Mouse (Mus musculus): ENCODE data around the gene Psmd11.

Psmd11 gene

GRCm38 (mm10) chr11:80479906-80480866 is 51.8 kb downstream of the Psmd11 start:
- no peak for DNase-seq (ENCODE audit: low spot score in 2 of 2)

DNA sequence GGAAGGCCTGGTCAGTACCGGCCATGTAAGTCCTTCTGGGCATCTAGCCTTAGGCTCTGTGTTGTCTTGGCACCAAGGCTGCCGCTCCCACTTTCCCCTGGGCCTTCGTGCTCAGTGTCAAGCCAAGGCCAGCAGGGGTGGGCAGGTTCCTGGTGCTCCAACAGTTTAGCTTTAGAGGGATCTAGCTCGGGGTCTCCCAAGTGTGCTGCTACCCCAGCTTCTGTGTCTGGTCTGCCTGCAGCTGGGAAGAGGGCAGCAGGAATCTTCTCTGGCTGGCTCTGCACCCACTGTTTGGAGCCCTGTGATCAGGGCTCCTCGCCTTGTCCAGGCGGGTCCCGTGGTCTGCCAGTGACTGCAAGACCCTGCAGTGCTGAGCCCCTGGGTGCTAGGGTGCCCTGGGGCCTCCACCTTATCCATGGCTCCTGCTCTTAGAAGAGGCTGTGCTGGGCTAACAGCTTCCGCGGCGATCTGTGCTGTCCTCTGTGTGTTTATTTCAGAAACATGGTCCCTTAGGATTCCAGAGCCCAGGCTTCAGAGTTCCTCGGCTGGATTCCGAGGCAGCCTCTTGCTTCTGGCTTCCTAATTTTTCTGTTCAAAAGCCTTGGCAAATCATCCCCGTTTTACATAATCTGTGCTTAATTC is 53.1 kb downstream of the Psmd11 start:
- DNase-seq (ENCODE audit: low spot score in 2 of 2): no peak

GRCm38 (mm10) chr11:80482347-80482746 is 53.9 kb downstream of the Psmd11 start:
- DNase-seq (ENCODE audit: low spot score in 2 of 2): no peak

DNA sequence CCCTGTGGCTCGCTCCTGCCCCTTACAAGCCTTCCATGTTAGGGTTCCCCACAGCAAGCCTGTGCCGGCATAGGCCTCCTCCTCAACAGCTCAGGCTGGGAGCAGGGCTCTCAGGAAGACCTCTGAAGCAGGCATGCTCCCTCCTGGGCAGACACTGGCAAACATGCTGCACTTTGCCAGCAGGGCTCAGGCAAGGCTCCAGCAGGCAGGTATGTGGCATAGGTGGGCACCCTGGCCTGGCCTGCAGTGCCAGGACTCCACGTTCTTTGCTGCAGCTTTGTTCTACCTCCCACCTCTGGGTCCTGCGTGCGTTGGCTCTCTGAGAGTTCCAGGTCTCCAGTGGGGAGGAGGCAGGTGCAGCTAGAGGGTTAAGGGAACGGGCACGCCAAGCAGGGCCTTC is 54.5 kb downstream of the Psmd11 start:
- no peak for DNase-seq (ENCODE audit: low spot score in 2 of 2)

GRCm38 (mm10) chr11:80483536-80484067 is 55.2 kb downstream of the Psmd11 start:
- DNase-seq (ENCODE audit: low spot score in 2 of 2): no peak

DNA sequence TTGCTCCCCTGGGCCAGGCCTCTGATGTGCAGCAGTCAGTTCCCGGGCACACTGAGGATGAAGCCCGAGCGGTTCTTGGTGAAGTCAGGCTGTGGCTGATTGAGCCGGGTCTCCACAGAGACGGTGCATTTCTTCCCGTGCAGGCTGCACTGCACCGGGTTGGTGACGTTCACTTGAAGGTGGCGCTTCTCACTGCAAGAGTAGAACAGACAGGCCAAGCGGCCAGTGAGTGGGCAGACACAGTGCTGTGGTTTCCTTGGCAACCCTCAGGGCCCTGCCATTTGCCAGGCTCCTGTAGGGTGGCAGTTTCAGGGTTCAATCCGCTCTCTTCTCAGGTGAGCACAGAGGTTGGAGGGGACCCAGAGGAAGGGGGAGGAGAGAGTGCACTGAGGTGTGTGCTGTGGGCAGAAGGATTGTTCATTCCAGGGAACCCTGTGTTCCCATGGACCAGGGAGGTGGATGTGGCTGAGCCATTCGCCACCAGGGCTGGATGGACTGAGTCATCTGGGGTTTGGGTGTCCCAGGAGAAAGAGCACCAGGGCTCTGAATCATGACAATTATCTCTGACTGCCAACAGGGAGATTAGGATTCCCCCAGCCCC is 55.9 kb downstream of the Psmd11 start:
- peak; percentile 76 to 85 for DNase-seq (ENCODE audit: low spot score in 2 of 2)

DNA sequence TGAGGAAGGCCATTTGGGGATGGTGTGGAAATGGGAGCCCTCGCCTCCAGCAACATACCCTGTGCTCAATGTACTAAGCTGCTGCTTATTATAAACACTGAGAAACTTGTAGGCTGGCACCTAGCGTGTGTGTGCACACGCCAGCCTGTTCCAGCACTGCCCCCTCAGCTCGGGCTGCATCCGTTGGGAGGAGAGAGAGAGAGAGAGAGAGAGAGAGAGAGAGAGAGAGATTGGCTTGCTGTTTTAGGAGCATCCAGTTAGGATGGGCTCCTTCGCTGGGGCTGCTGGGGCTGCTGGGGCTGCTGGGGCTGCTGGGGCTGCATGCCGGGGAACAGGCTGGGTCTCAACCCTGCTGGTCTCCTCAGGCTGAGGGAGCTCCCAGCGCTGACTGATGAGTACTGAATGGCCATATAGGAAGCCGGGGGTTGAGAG is 56.7 kb downstream of the Psmd11 start:
- DNase-seq (ENCODE audit: low spot score in 2 of 2): no peak

DNA sequence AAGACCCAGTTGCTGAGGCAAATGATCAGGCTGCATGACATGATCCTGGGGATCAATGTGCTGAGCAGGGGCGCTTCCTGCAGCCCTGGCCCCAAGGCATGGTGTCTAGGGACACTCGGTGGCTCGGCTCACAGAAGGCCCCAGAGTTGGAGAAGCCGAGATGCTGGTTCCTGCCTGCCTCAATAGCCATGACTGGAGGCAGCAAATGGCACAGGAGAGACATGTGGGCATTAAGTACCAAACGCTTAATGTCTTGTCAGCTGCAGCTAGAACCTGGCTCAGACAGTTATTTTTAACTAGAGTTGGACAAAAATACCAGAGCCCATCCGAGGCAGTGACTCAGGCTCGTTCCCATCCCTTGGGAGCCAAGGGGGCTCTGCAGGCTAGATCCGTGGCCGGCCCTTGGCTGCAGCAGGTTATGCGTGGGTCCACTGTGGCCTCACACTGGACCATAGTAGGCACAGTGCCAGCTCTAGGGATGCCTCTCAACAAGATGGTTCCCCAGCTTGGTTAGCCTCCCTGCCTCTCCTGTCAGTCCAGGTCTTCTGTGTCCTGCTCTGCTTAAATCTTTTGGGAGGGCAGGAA is 57.3 kb downstream of the Psmd11 start:
- DNase-seq (ENCODE audit: low spot score in 2 of 2): no peak

GRCm38 (mm10) chr11:80487904-80488587 is 59.6 kb downstream of the Psmd11 start:
- no peak for DNase-seq (ENCODE audit: low spot score in 2 of 2)

GRCm38 (mm10) chr11:80489172-80489881 is 60.9 kb downstream of the Psmd11 start:
- no peak for DNase-seq (ENCODE audit: low spot score in 2 of 2)

GRCm38 (mm10) chr11:80489882-80490196 is 61.4 kb downstream of the Psmd11 start:
- no peak for DNase-seq (ENCODE audit: low spot score in 2 of 2)

GRCm38 (mm10) chr11:80490831-80491230 is 62.4 kb downstream of the Psmd11 start:
- no peak for DNase-seq (ENCODE audit: low spot score in 2 of 2)

DNA sequence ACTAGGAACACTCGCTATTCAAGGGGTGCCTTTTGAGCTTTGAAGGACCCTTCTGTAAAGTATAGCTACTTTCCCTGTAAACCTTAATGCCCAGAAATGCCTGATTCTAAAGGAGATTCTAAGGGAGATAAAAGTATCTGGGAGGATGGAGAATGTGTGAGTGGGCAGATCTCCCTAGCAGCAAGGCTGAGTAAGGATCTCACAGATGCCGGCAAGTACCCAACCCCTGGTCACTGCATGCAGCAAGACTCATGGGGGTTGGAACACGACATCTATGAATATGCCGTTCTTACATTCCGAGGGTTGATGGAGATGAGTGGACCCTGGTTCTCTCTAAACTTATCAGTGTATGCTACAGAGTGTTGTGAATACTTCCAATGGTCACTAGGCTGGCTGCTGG is 64.8 kb downstream of the Psmd11 start:
- DNase-seq (ENCODE audit: low spot score in 2 of 2): no peak

DNA sequence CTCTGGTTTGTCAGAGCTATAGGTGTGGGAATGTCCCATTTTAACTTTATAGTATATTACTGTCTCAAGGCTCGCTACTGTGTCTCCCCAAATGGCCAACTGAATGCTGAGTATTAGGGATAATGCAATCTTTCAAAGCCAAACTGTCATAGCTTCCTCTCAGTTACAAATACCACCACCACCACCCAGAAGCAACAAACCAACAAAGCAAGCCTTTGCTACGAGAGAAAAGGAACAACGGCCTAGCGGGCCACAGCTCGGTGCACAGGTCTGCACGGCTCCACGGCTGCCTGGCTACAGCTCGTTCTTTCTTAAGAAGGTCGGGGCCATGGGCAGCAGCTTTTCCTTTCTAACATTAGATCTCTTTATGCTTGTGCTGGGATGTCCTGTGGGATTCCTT is 66.4 kb downstream of the Psmd11 start:
- no peak for DNase-seq (ENCODE audit: low spot score in 2 of 2)

GRCm38 (mm10) chr11:80495972-80496371 is 67.6 kb downstream of the Psmd11 start:
- DNase-seq (ENCODE audit: low spot score in 2 of 2): no peak

DNA sequence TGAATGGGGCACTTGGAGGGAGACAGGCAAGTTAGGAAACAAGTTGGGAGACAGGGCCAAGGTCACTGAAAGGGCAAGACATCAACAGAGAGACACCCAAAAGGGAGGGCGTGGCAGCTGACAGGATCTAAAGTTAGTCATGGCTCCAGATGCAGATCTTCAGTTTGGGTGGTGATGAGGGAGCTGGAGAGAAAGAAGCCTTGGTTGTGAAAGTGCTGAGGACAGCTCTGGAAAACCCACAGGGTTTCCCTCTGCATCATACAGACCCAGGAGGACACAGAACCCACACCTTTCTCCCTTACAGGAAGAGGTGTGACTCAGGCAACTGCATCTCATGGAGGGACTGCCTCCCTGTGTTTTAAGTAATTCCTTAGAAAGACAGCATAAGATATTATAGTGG is 68.2 kb downstream of the Psmd11 start:
- DNase-seq (ENCODE audit: low spot score in 2 of 2): no peak

DNA sequence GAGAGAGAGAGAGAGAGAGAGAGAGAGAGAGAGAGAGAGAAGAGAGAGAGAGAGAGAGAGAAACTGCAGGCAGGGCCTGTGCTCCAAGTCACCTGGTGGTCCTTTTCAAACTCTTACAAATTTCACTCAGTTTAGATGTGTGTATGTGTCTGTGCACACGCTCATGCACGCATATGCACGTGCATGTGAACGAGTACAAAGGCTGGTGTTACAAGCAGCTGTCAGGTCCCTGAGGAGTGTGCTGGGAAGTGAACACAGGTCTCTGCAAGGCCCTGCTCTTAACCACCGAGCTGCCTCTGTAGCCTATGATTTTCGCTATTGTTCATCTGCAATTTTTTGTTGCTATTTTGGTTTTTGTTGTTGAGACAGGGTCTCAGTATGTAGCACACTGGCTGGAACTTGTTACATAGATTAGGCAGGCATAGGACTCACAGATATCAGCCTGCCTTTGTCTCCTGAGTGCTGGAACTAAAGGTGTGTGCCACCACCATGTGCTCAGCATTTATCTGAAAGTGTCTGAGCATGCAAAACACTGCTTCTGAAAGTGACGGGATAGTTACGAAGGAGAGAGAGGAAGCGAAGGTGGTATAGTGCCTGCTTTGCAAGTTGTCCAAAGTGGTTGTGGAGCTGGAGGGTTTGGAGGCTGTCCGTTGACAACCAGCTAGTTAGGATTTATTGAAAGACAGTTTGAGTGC is 69.0 kb downstream of the Psmd11 start:
- DNase-seq (ENCODE audit: low spot score in 2 of 2): no peak

GRCm38 (mm10) chr11:80498328-80499070 is 70.1 kb downstream of the Psmd11 start:
- no peak for DNase-seq (ENCODE audit: low spot score in 2 of 2)

DNA sequence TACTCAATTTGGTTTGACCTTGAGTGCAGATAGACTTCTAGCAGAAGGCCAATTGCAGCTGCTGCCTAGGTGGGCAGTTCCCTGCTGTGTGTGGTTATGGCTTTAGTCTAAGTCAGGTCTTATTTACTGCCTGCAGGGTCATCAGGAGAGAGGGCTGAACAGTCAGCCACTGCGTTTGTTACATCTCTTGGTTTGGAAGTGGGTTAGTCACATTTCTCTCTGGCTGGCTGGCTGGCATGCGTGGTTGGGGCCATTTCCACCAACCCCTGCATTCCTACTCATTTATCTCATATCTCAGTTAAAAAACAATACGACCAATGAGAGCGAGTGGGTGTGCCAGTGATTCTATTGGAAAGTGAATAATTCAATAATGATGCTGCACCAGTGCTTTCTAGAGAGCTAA is 71.1 kb downstream of the Psmd11 start:
- DNase-seq (ENCODE audit: low spot score in 2 of 2): no peak

GRCm38 (mm10) chr11:80503281-80503680 is 74.9 kb downstream of the Psmd11 start:
- DNase-seq (ENCODE audit: low spot score in 2 of 2): no peak

Measured in frontal cortex, postnatal 14 days (tissue).